Mouse (Mus musculus): ENCODE measurements at regions not wholly inside any gene's neighbourhood (a gene's known extent, or its start where the extent isn't known, plus 50 kb on each side); places are given as distances from the start of the nearest gene placed in this dataset.

DNA sequence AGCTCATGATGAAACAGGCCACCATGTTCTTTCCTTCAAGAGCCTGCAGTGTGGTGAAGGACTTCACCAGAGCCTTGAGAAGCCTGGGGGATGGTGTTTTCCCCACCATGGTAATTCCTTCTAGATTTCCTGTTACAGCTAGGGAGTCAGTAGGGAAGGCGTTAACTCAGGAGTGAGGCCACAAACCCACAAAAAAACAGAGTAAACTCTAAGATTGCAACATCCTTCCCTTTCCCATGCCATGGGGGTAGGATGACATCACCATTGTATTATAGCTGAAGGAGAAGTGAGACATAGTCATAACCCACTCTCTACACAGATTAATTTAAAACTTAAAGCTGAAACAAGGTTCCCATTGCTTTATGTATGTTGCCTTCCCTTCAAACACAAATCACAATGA is 218.7 kb upstream of the F930015N05Rik start:
- DNase-seq (ENCODE audit: low spot score in 2 of 2) = peak in 1 of 2 experiments; percentile 5

DNA sequence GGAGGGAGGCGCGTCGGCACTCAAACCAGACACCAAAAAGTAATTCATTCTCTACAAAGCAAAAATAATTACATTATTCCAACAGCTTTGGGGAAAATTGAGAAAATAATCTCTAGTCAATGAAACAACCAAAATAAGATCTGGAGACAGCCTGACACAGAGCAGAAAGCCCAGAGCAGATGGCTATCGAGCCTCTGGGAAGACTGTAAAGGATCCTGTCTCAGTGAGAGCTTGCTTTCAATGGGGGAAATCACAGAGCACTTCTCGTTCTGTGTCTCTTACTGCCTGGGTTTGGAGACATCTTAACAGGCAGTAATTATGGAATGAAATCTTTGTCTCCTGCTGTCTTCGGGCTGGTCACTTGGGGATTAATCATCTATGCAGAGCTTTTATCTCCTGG is 226.7 kb upstream of the F930015N05Rik start:
- no peak for DNase-seq (ENCODE audit: low spot score in 2 of 2)

DNA sequence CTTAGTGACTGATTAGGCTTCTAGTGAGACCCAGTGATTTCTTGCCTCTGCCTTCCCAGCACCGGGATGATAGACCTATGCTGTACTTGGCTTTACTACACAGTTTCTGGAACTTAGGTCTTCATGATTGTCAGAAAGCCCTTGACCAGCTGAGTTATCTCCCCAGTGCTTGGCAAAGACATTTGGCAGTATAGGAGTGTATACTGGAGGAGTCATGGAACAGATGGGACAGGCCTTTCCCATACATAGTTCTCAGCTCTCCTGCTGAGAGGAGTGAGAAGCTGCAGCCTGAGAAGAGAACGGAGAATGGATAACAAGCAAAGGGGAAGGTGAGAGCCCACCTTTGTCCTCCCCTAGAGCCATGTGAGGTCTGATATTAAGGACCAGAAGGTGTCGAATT is 230.6 kb upstream of the F930015N05Rik start:
- no peak for DNase-seq (ENCODE audit: low spot score in 2 of 2)

DNA sequence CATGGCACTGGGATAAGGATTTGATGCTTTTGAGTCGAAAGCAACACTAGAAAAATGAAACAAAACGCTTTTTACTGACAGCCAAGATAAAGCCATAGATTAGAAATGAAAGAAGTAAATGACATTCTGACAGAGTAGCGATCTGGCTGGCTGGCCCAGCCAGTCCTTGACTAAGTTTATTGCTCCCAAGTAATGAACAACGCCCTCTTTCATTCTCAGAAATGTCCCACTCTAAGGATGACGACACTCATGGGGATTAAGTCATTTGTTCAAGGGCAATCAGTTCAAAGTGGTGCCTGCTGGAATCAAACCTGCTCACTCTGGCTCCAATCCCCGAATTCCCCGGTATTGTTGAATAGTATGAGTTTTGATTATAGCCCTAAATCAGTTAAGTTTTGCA is 231.1 kb upstream of the F930015N05Rik start:
- no peak for DNase-seq (ENCODE audit: low spot score in 2 of 2)

DNA sequence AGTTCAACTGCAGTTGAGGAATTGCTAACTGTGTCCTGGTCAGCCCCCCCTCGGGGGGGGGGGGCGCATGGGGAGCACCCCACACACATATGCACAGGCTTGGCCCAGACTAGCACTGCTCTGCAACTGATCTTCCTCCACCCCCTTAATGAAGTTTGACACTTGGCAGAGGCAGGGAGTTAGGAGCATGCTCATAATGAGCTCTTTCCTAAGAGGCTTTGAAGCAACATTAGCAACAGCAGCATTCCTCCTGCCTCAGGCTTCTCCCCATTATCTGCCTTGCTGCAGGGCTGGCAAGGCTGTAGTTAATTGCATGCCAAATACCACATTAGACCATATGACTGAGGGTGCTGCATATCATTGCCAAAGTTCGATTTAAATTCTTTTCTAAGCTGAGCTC is 235.4 kb upstream of the F930015N05Rik start:
- DNase-seq (ENCODE audit: low spot score in 2 of 2) = no peak

DNA sequence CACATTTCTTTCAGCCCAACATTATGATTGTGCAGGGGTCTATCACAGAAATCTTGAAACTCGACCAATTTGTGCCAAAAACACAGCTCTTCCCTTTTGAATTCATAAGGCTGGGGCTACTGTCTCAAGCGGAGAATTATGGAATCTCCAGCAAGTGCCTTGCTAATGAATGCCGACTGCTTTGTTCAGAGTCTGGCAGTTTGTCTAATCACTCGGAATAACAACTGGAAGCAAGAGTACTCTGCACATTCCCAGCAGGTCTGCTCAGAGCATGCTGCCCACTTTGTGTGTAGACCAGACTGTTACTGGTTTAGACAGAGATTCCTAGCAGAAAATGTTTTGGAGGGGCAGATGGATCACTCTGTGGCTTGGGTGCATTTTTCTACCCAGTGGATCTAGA is 237.1 kb upstream of the F930015N05Rik start:
- DNase-seq (ENCODE audit: low spot score in 2 of 2) = no peak

GRCm38 (mm10) chr11:64703776-64704175 is 267.3 kb upstream of the F930015N05Rik start:
- no peak for DNase-seq (ENCODE audit: low spot score in 2 of 2)

GRCm38 (mm10) chr11:64711801-64712200 is 267.0 kb upstream of the Elac2 start:
- no peak for DNase-seq (ENCODE audit: low spot score in 2 of 2)

DNA sequence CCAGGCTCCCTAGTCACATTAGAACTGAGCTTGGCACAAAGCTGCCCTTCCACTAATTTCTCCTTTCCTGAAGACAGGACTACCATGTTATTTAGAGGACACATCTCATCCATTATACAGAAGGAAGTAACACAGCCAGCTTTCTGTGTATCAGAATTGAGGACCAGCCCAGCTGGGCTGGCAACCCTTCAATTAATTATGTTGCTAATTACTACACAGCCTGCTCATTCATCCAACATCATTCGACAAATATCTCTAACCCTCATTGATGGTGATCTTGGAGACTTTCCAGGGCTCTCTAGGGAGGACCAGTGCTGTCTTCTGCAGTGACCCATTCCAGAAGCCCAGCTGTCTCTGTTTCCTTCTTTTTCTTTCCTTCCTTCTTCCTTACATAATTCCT is 263.7 kb upstream of the Elac2 start:
- DNase-seq (ENCODE audit: low spot score in 2 of 2) = no peak

- DNase-seq (ENCODE audit: low spot score in 2 of 2) = peak; percentile 37 to 56
These were observed 260.3 kb upstream of the Elac2 start for GRCm38 (mm10) chr11:64718316-64719085.

- DNase-seq (ENCODE audit: low spot score in 2 of 2) = no peak
These were observed 252.6 kb upstream of the Elac2 start for GRCm38 (mm10) chr11:64726249-64726648.

DNA sequence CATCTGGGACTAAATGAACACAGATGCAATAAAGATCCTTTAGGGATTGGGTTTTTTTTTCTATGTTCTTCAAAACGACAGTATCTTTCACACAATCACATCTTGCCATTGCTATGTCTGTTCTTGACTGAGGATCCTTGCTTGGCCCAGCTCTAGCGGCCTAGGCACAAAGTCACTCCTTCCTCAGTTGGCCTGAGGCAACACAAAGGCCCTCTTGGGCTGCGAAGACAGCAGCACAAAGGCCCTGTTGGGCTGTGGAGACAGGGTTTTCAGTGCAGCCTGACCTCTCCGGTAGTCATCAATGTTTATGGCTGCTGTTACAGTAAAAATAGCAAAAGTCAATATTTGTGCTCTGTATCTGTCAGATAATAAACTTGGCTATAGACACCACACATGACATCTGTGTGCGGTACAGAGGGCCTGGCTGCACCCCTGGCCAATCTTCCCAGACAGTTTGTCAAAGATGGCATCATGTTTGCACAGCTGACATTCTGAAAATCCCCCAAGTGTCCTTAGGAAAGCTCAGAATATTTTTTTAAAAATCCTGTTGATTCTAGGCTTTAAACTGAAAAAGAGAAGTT is 250.9 kb upstream of the Elac2 start:
- no peak for DNase-seq (ENCODE audit: low spot score in 2 of 2)

DNA sequence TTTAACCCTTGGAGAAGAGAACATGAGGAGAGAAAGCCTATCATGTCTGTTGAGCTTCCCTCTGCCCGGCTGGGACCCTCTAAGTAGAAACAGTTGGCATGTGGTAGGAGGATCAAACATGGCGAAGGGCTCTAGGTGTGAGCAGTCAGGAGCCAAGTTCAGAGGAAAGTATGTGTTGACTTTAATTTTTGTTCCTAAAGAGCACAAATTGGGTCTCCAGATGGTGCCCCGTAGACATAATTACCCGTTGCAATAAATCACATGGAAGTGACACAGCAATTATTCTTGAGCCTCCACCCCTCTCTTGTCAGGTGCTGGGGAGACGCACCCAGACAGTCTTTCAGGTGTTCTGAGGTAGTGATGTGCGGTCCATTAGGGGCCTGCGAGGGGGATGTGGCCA is 239.9 kb upstream of the Elac2 start:
- no peak for DNase-seq (ENCODE audit: low spot score in 2 of 2)

DNA sequence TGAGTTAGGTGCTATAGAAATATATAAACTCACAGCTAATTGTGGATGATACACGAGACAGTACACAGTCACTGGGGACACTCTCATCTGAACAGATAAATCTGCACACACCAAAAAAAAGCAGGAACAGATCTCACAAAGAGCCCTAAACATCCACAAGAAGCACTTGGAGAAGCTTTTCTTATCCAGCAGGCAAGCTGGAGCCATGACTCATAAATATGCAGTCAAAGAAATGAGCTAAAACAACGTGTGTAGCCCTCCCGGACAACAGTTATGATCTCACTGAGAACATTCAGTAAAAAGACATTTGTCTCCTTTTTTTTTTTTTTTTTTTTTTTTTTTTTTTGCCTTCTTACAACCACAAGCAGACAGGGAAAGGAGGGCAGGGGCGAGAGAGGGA is 235.1 kb upstream of the Elac2 start:
- no peak for DNase-seq (ENCODE audit: low spot score in 2 of 2)

- DNase-seq (ENCODE audit: low spot score in 2 of 2) = no peak
These were observed 232.7 kb upstream of the Elac2 start for GRCm38 (mm10) chr11:64746146-64746545.

GRCm38 (mm10) chr11:64749976-64750375 is 228.9 kb upstream of the Elac2 start:
- DNase-seq (ENCODE audit: low spot score in 2 of 2) = no peak

- no peak for DNase-seq (ENCODE audit: low spot score in 2 of 2)
These were observed 226.5 kb upstream of the Elac2 start for GRCm38 (mm10) chr11:64752299-64752698.

DNA sequence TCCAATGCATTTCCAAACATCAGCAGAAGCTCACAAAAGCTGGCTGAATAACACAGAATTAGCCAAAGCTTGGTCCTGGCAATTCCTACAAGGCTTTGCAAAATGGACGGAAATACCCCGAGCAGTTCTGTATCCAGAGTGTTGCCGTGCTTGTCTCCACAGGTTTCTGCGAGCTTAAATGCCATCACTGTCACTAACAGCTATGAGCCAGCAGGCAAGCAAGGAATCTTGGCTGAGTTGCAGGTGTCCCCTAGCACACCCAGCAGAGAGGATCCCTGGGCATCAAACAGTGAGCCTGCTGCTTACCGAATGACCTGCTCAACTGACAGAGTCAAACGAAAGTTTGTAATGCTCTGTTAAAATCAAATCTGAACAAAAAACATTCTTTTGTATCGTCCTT is 226.0 kb upstream of the Elac2 start:
- DNase-seq (ENCODE audit: low spot score in 2 of 2) = no peak

- no peak for DNase-seq (ENCODE audit: low spot score in 2 of 2)
These were observed 224.8 kb upstream of the Elac2 start for GRCm38 (mm10) chr11:64754076-64754475.

GRCm38 (mm10) chr11:64755563-64755962 is 223.3 kb upstream of the Elac2 start:
- no peak for DNase-seq (ENCODE audit: low spot score in 2 of 2)

GRCm38 (mm10) chr11:64760626-64761025 is 218.2 kb upstream of the Elac2 start:
- no peak for DNase-seq (ENCODE audit: low spot score in 2 of 2)

DNA sequence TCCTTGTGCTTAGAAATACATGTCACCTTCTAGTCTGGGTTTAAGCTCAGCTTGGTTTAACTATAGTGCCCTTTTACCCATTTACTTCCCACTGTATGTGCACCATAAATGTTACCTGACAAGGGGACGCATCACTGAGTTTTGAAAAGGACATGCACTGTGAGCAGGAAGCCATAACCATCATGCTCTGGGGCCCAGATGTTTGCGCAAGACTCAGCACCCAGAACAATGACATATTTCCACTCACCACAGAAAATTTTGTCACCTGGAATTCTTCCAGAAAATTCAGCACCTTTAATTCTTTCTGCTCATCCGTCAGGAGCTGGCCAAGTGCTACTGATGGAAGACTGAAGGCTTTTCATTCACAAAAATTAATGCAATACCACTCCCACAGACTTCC is 216.1 kb upstream of the Elac2 start:
- no peak for DNase-seq (ENCODE audit: low spot score in 2 of 2)

DNA sequence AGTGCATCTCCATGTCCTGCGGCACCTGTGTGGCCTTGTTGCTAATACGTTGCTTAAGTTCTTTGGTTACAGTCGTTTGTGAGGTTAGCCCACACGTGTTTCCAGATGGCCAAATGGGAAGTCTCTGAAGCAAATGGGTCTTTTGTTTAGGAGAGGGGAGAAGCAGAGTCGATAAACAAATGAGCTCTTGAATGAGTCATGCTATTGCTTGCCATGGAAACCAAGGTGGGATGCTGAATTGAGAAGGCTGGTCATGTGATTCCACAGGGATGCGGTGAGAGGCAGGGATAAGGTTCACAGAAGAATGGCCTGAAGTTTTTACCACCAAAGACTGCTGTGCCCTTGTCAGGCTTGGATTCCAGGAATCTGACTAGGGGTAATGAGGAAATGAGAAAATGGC is 214.8 kb upstream of the Elac2 start:
- DNase-seq (ENCODE audit: low spot score in 2 of 2) = no peak

- DNase-seq (ENCODE audit: low spot score in 2 of 2) = no peak
These were observed 202.1 kb upstream of the Elac2 start for GRCm38 (mm10) chr11:64776691-64777090.

All from spleen, postnatal 36 days (tissue).